ENCODE assay signal across 24 mouse cellular contexts in the genomic region with DNA sequence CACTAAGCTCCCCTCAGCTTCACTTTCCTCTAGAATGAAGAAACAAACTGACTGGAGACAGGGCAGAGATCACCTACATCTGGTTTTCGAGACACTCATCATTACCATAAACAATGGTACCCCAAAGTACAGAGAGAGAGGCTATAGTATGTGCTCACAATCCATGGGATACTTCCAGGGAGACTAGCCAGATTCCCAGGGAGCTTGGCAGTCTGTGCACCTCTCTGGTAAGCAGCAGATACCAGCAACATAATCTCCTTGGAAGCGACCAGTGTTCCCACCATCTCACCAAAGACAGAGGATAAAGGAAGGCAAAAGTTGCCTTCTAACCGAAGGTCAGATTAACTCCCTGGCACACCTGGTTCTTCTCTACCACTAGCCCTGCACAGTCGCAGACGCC.
DNase-seq lines count a peak whose midpoint lies in the region; ATAC-seq and TF ChIP-seq lines count a peak whose summit lies in the region.
"Had no signal": no experiment of that assay in that cellular context is flagged by ENCODE, and none has a peak within 500 bp of the region (broad histone marks: within the 10 kb centered on the region; RNA-seq: fewer than 3 reads in every experiment).

No protein-coding gene starts in this region.

- TF ChIP-seq EP300 in liver, postnatal 0 days (IDR thresholded peaks at IDR 0.05; ENCODE audit: low read depth) = no peak

- peak overlapping the region; percentile 11; the same call in 1 of the 2 replicates for H3K27ac ChIP-seq in forebrain, embryonic 14.5 days (ENCODE audit: low read depth, low read length)
- H3K27ac ChIP-seq in forebrain, embryonic 11.5 days (ENCODE audit: low read depth, low read length) = no peak overlapping the region
- peak overlapping the region; percentile 72; the same call in 1 of the 2 replicates for H3K27ac ChIP-seq in midbrain, postnatal 0 days (ENCODE audit: low read depth, low read length)
- no peak overlapping the region for H3K27ac ChIP-seq in liver, postnatal 0 days (ENCODE audit: low read depth)
- H3K27ac ChIP-seq: forebrain, embryonic 13.5 days; layer of hippocampus, adult 2 months; limb, embryonic 12.5 days had no signal

- no peak overlapping the region for H3K4me2 ChIP-seq in forebrain, embryonic 14.5 days (ENCODE audit: low read length)
- H3K4me2 ChIP-seq in forebrain, embryonic 11.5 days (ENCODE audit: low read depth, low read length, severe bottlenecking) = no peak overlapping the region
- no peak overlapping the region for H3K4me2 ChIP-seq in midbrain, postnatal 0 days (ENCODE audit: low read depth, low read length, poor library complexity, severe bottlenecking)
- H3K4me2 ChIP-seq in liver, postnatal 0 days (ENCODE audit: low read depth, low read length) = no peak overlapping the region
- H3K4me2 ChIP-seq: heart, embryonic 12.5 days; limb, embryonic 12.5 days; liver, embryonic 11.5 days had no signal

- no peaks in the 10 kb centered on the region for H3K9me3 ChIP-seq in forebrain, embryonic 14.5 days (replicated peaks; ENCODE audit: control insufficient read depth, low read length)
- H3K9me3 ChIP-seq in forebrain, embryonic 11.5 days (ENCODE audit: control insufficient read depth, low read length) = no peaks in the 10 kb centered on the region
- no peaks in the 10 kb centered on the region for H3K9me3 ChIP-seq in midbrain, postnatal 0 days (ENCODE audit: low read length)
- H3K9me3 ChIP-seq in liver, postnatal 0 days (ENCODE audit: low read length) = no peaks in the 10 kb centered on the region; the same call in 1 of the 2 replicates
- H3K9me3 ChIP-seq: forebrain, embryonic 13.5 days; heart, embryonic 12.5 days had no signal

- intact Hi-C loops in left cerebral cortex, postnatal 4 days (cut with DNase I) = no loop called here
- intact Hi-C loops in left cerebral cortex, postnatal 14 days (cut with DNase I) = no loop called here

- 73% methylated on average over 5 of the region's 5 CpGs for WGBS in forebrain, embryonic 14.5 days
- WGBS in forebrain, embryonic 11.5 days = 84% methylated on average over 5 of the region's 5 CpGs
- WGBS in midbrain, postnatal 0 days = 62% methylated on average over 5 of the region's 5 CpGs
- 80% methylated on average over 5 of the region's 5 CpGs for WGBS in liver, postnatal 0 days (ENCODE audit: insufficient replicate concordance)

- no peak overlapping the region for H3K4me3 ChIP-seq in forebrain, embryonic 14.5 days (ENCODE audit: low read depth, low read length)
- no peak overlapping the region for H3K4me3 ChIP-seq in forebrain, embryonic 11.5 days (ENCODE audit: low read depth, low read length)
- H3K4me3 ChIP-seq in midbrain, postnatal 0 days (ENCODE audit: low read depth, low read length) = no peak overlapping the region
- no peak overlapping the region for H3K4me3 ChIP-seq in liver, postnatal 0 days (ENCODE audit: low read depth, low read length)
- H3K4me3 ChIP-seq: forebrain, embryonic 13.5 days; heart, embryonic 12.5 days; layer of hippocampus, adult 2 months; limb, embryonic 12.5 days had no signal

- H3K9ac ChIP-seq in forebrain, embryonic 14.5 days (ENCODE audit: low read length) = no peak overlapping the region
- no peak overlapping the region for H3K9ac ChIP-seq in forebrain, embryonic 11.5 days (ENCODE audit: low read length)
- H3K9ac ChIP-seq in midbrain, postnatal 0 days (replicated peaks; ENCODE audit: low read length, poor library complexity, severe bottlenecking) = no peak overlapping the region
- H3K9ac ChIP-seq in liver, postnatal 0 days (replicated peaks) = no peak overlapping the region
- H3K9ac ChIP-seq: forebrain, embryonic 13.5 days; heart, embryonic 12.5 days; limb, embryonic 12.5 days had no signal

- H3K27me3 ChIP-seq in forebrain, embryonic 14.5 days (replicated peaks; ENCODE audit: control insufficient read depth, insufficient read depth, low read length) = no peaks in the 10 kb centered on the region
- H3K27me3 ChIP-seq in forebrain, embryonic 11.5 days (ENCODE audit: control insufficient read depth, insufficient read depth, low read length) = no peaks in the 10 kb centered on the region; the same call in 1 of the 2 replicates
- no peaks in the 10 kb centered on the region for H3K27me3 ChIP-seq in midbrain, postnatal 0 days (ENCODE audit: insufficient read depth, low read length)
- no peaks in the 10 kb centered on the region for H3K27me3 ChIP-seq in liver, postnatal 0 days (ENCODE audit: insufficient read depth, low read length)
- H3K27me3 ChIP-seq: forebrain, embryonic 13.5 days; heart, embryonic 12.5 days; limb, embryonic 12.5 days had no signal

- peaks cover 14% of the 10 kb centered on the region for H3K4me1 ChIP-seq in forebrain, embryonic 14.5 days (ENCODE audit: control insufficient read depth, insufficient read depth, low read length)
- H3K4me1 ChIP-seq in forebrain, embryonic 11.5 days (replicated peaks; ENCODE audit: control insufficient read depth, insufficient read depth, low read length) = peaks cover 6% of the 10 kb centered on the region; the same call in 1 of the 2 replicates
- peaks cover 19% of the 10 kb centered on the region; the same call in 1 of the 2 replicates for H3K4me1 ChIP-seq in midbrain, postnatal 0 days (ENCODE audit: insufficient read depth, low read length)
- no peaks in the 10 kb centered on the region for H3K4me1 ChIP-seq in liver, postnatal 0 days (ENCODE audit: insufficient read depth)
- H3K4me1 ChIP-seq: heart, embryonic 12.5 days; limb, embryonic 12.5 days had no signal

- peak; percentile 4 to 8 for DNase-seq in cerebellum, adult 18-20 months
- no peak for DNase-seq in cerebellum, adult 11-12 months
- no peak for DNase-seq in forebrain, embryonic 14.5 days (ENCODE audit: low spot score)
- no peak for DNase-seq in forebrain, embryonic 11.5 days (ENCODE audit: low spot score)
- peak; percentile 39 for DNase-seq in left cerebral cortex, postnatal 4 days
- DNase-seq in left cerebral cortex, postnatal 14 days (ENCODE audit: low spot score in 2 of 2) = no peak
- no peak for DNase-seq in midbrain, postnatal 0 days (ENCODE audit: low spot score)
- DNase-seq in liver, postnatal 0 days = no peak
- DNase-seq: adrenal gland, postnatal 10 days; gastrocnemius, postnatal 14 days; heart, adult 11 months; heart, postnatal 10 days; kidney, postnatal 25 days; lung, adult 18-20 months; lung, postnatal 10 days; right cerebral cortex, postnatal 25 days; thymus, postnatal 14 days had no signal

- H3K36me3 ChIP-seq in forebrain, embryonic 14.5 days (ENCODE audit: control insufficient read depth, insufficient read depth, low read length) = no peaks in the 10 kb centered on the region
- no peaks in the 10 kb centered on the region for H3K36me3 ChIP-seq in forebrain, embryonic 11.5 days (ENCODE audit: control insufficient read depth, insufficient read depth, low read length)
- H3K36me3 ChIP-seq in midbrain, postnatal 0 days (ENCODE audit: insufficient read depth, low read length) = no peaks in the 10 kb centered on the region
- H3K36me3 ChIP-seq in liver, postnatal 0 days (replicated peaks; ENCODE audit: insufficient read depth, low read length) = no peaks in the 10 kb centered on the region
- H3K36me3 ChIP-seq: heart, embryonic 12.5 days; limb, embryonic 12.5 days had no signal

- 0 out of 2 replicates have a peak, but pooled peaks have one; percentile 6 for ATAC-seq in forebrain, embryonic 14.5 days
- no peak; the same call in 1 of the 2 replicates for ATAC-seq in forebrain, embryonic 11.5 days (replicated peaks; ENCODE audit: low FRiP score)
- no peak for ATAC-seq in midbrain, postnatal 0 days (ENCODE audit: low FRiP score)
- ATAC-seq in liver, postnatal 0 days = no peak
- ATAC-seq: activated CD4-positive, CD25-positive, alpha-beta regulatory T cell, adult 4 months; intestine, postnatal 0 days had no signal

- no peak for TF ChIP-seq CTCF in midbrain, postnatal 0 days (IDR thresholded peaks at IDR 0.05)
- no peak for TF ChIP-seq CTCF in liver, postnatal 0 days (IDR thresholded peaks at IDR 0.05; ENCODE audit: low read depth)

Comparison
In these comparisons a context has a peak if more than half of its experiments do, and no peak if none do; other contexts are left out.
1. DNase-seq: peak in cerebellum, adult 18-20 months (2 of 2) and left cerebral cortex, postnatal 4 days (single experiment); none in cerebellum, adult 11-12 months (single experiment), forebrain, embryonic 14.5 days (single experiment), forebrain, embryonic 11.5 days (single experiment), left cerebral cortex, postnatal 14 days (0 of 2), midbrain, postnatal 0 days (single experiment) and liver, postnatal 0 days (single experiment).
2. H3K27ac ChIP-seq: peak in forebrain, embryonic 14.5 days (single experiment) and midbrain, postnatal 0 days (single experiment); none in forebrain, embryonic 11.5 days (single experiment) and liver, postnatal 0 days (single experiment).